Mouse (Mus musculus): ENCODE measurements around the gene Ptpn6.

Gene Ptpn6

GRCm38 (mm10) chr6:124755831-124756595 lies 17.5 kb upstream of the Ptpn6 start, which contains the start of the genes Gm45234 and Atn1:
Gene Gm45234 (minus strand): TSS chr6:124756021.
Gene Atn1 (minus strand): TSS chr6:124756524.
- peak; percentile 82 for DNase-seq (ENCODE audit: extremely low spot score, low spot score)

- DNase-seq (ENCODE audit: extremely low spot score, low spot score): no peak
Observed at GRCm38 (mm10) chr6:124755306-124755705, 16.8 kb upstream of the Ptpn6 start.

- DNase-seq (ENCODE audit: extremely low spot score, low spot score): no peak
Observed at GRCm38 (mm10) chr6:124753861-124754260, 15.3 kb upstream of the Ptpn6 start.

GRCm38 (mm10) chr6:124750405-124750804 lies 11.9 kb upstream of the Ptpn6 start:
- no peak for DNase-seq (ENCODE audit: extremely low spot score, low spot score)

GRCm38 (mm10) chr6:124746654-124747632 lies 8.4 kb upstream of the Ptpn6 start:
- no peak for DNase-seq (ENCODE audit: extremely low spot score, low spot score)

GRCm38 (mm10) chr6:124746296-124746605 lies 7.7 kb upstream of the Ptpn6 start:
- DNase-seq (ENCODE audit: extremely low spot score, low spot score): no peak

- peak; percentile 93 for DNase-seq (ENCODE audit: extremely low spot score, low spot score)
Observed at GRCm38 (mm10) chr6:124745490-124746295, 7.2 kb upstream of the Ptpn6 start.

- DNase-seq (ENCODE audit: extremely low spot score, low spot score): no peak
Observed at GRCm38 (mm10) chr6:124744755-124745321, 6.3 kb upstream of the Ptpn6 start.

GRCm38 (mm10) chr6:124743647-124744046 lies 5.1 kb upstream of the Ptpn6 start:
- DNase-seq (ENCODE audit: extremely low spot score, low spot score): no peak

- DNase-seq (ENCODE audit: extremely low spot score, low spot score): no peak
Observed at GRCm38 (mm10) chr6:124742839-124743514, 4.5 kb upstream of the Ptpn6 start.

- no peak for DNase-seq (ENCODE audit: extremely low spot score, low spot score)
Observed at GRCm38 (mm10) chr6:124741842-124742241, 3.3 kb upstream of the Ptpn6 start.

GRCm38 (mm10) chr6:124740888-124741761 lies 2.6 kb upstream of the Ptpn6 start, which contains the start of gene Grcc10:
Gene Grcc10 (minus strand): TSS chr6:124741374.
- DNase-seq (ENCODE audit: extremely low spot score, low spot score): peak; percentile 96

- DNase-seq (ENCODE audit: extremely low spot score, low spot score): no peak
Observed at GRCm38 (mm10) chr6:124740211-124740887, 1.8 kb upstream of the Ptpn6 start.

GRCm38 (mm10) chr6:124739231-124739796 lies 800 bp upstream of the Ptpn6 start:
- no peak for DNase-seq (ENCODE audit: extremely low spot score, low spot score)

- no peak for DNase-seq (ENCODE audit: extremely low spot score, low spot score)
Observed at GRCm38 (mm10) chr6:124737040-124737439, 1.5 kb downstream of the Ptpn6 start.

- DNase-seq (ENCODE audit: extremely low spot score, low spot score): no peak
Observed at GRCm38 (mm10) chr6:124734417-124734816, 4.1 kb downstream of the Ptpn6 start.

- DNase-seq (ENCODE audit: extremely low spot score, low spot score): no peak
Observed at GRCm38 (mm10) chr6:124732476-124733370, 5.8 kb downstream of the Ptpn6 start.

All from neural tube, embryonic 10.5 days (tissue).